ENCODE assay signal across 8 mouse cellular contexts in the genomic region with DNA sequence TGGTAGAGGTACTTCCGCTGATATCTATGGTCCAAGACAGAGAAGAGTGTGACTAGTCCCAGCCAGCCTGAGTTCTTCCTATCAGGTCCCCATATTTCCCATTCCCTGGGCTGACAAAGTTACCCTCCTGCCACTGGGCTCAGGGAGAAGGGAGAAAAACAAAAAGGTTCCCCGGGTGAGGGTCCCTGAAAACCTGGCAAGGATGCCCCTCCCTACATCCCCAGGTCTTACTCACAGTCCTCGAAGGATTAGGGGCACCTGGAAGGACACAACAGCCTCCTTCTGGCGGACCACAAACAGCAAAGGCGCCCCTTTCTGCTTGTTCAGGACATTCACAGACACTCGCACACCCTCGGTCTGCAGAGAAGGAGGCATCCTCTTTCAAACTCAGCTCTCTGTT. TPM values are rescaled to one million over a fixed set of nuclear protein-coding genes. Genes with fewer than 3 reads are reported as not detected.
DNase-seq lines count a peak whose midpoint lies in the region; ATAC-seq and TF ChIP-seq lines count a peak whose summit lies in the region.

No protein-coding gene starts in this region.

- peaks cover 6% of the 10 kb centered on the region; the same call in 1 of the 2 replicates for H3K79me2 ChIP-seq in CH12.LX (replicated peaks; ENCODE audit: control insufficient read depth, extremely low read depth, insufficient read depth, poor library complexity, severe bottlenecking)

- 0 out of 2 replicates have a peak overlapping the region, but pooled peaks have one; percentile 86 for H3K4me3 ChIP-seq in hindbrain, embryonic 13.5 days
- H3K4me3 ChIP-seq in hindbrain, embryonic 12.5 days, result no peak overlapping the region
- H3K4me3 ChIP-seq in CH12.LX (replicated peaks in 1 of 3; ENCODE audit: low read depth in 2 of 3, low read length in 2 of 3, poor library complexity in 1 of 3), result peak overlapping the region in 2 of 3 experiments; percentile 90 to 94
- peak overlapping the region; percentile 92; the same call in 1 of the 2 replicates for H3K4me3 ChIP-seq in brown adipose tissue, adult 24 weeks (ENCODE audit: insufficient read depth, low read depth, low read length)
- peak overlapping the region; percentile 82; the same call in 1 of the 2 replicates for H3K4me3 ChIP-seq in limb, embryonic 13.5 days
- no peak overlapping the region; the same call in 1 of the 2 replicates for H3K4me3 ChIP-seq in left cerebral cortex, adult 2 months

- WGBS in hindbrain, embryonic 13.5 days, result 85% methylated on average over 7 of the region's 7 CpGs
- 88% methylated on average over 7 of the region's 7 CpGs for WGBS in hindbrain, embryonic 12.5 days
- 85% methylated on average over 7 of the region's 7 CpGs for WGBS in limb, embryonic 13.5 days

- in situ Hi-C loops in CH12.LX (cut with MboI; ENCODE audit: low pct_ligation_motif_present, low pct_unique_long_range_greater_than_20kb, low sequenced_read_pairs), result no loop called here

- no peak for TF ChIP-seq RAD21 in CH12.LX (IDR thresholded peaks at IDR 0.05; ENCODE audit: low read depth, low read length)

- no peak for TF ChIP-seq POLR2A in CH12.LX (IDR thresholded peaks at IDR 0.05; ENCODE audit: low read depth, low read length)

- intact Hi-C loops in left cerebral cortex, adult 2 months (cut with DNase I), result no loop called here

- dilution Hi-C loops in CH12.LX (cut with MboI; ENCODE audit: extremely low pct_ligation_motif_present, extremely low pct_unique_long_range_greater_than_20kb, low sequenced_read_pairs), result no loop called here

- peak overlapping the region; percentile 97 for H3K4me2 ChIP-seq in hindbrain, embryonic 13.5 days
- H3K4me2 ChIP-seq in hindbrain, embryonic 12.5 days (replicated peaks), result no peak overlapping the region
- H3K4me2 ChIP-seq in CH12.LX (ENCODE audit: insufficient read depth, low read depth, poor library complexity, severe bottlenecking), result no peak overlapping the region
- H3K4me2 ChIP-seq in limb, embryonic 13.5 days (replicated peaks), result peak overlapping the region; percentile 91

- no peak for ATAC-seq in hindbrain, embryonic 13.5 days (ENCODE audit: low FRiP score)
- no peak for ATAC-seq in hindbrain, embryonic 12.5 days (ENCODE audit: low FRiP score)
- ATAC-seq in limb, embryonic 13.5 days (ENCODE audit: low FRiP score, low read depth), result no peak

- no peak for DNase-seq in CH12.LX (ENCODE audit: extremely low read depth)
- no peak for DNase-seq in cerebellum, postnatal 10 days
- DNase-seq in thymus, adult 18-20 months, result no peak
- no peak for DNase-seq in left cerebral cortex, adult 2 months (ENCODE audit: extremely low spot score in 1 of 2, low spot score in 2 of 2)

- peaks cover 36% of the 10 kb centered on the region for H3K4me1 ChIP-seq in hindbrain, embryonic 13.5 days (replicated peaks)
- H3K4me1 ChIP-seq in hindbrain, embryonic 12.5 days, result peaks cover 31% of the 10 kb centered on the region
- peaks cover 6 to 27% of the 10 kb centered on the region in 2 experiments; a peak in 3 of 4 replicates for H3K4me1 ChIP-seq in CH12.LX (ENCODE audit: control insufficient read depth in 1 of 2, insufficient read depth in 2 of 2)
- peaks cover 6% of the 10 kb centered on the region for H3K4me1 ChIP-seq in brown adipose tissue, adult 24 weeks (ENCODE audit: control insufficient read depth, insufficient read depth, insufficient read length, low read length)
- H3K4me1 ChIP-seq in limb, embryonic 13.5 days, result peaks cover 24% of the 10 kb centered on the region

- H3K27me3 ChIP-seq in hindbrain, embryonic 13.5 days, result no peaks in the 10 kb centered on the region
- no peaks in the 10 kb centered on the region for H3K27me3 ChIP-seq in hindbrain, embryonic 12.5 days
- no peaks in the 10 kb centered on the region for H3K27me3 ChIP-seq in CH12.LX (replicated peaks)
- H3K27me3 ChIP-seq in limb, embryonic 13.5 days, result no peaks in the 10 kb centered on the region

- H3K36me3 ChIP-seq in hindbrain, embryonic 13.5 days, result peaks cover 41% of the 10 kb centered on the region
- H3K36me3 ChIP-seq in hindbrain, embryonic 12.5 days, result peaks cover 38% of the 10 kb centered on the region
- H3K36me3 ChIP-seq in CH12.LX (replicated peaks in 1 of 2; ENCODE audit: control insufficient read depth in 1 of 2, insufficient read depth in 1 of 2, low read length in 1 of 2), result peaks cover 32 to 54% of the 10 kb centered on the region in 2 experiments
- H3K36me3 ChIP-seq in limb, embryonic 13.5 days, result peaks cover 47% of the 10 kb centered on the region

- peak overlapping the region; percentile 95 for H3K9ac ChIP-seq in hindbrain, embryonic 13.5 days
- H3K9ac ChIP-seq in hindbrain, embryonic 12.5 days, result no peak overlapping the region
- 0 out of 2 replicates have a peak overlapping the region, but pooled peaks have one; percentile 98 for H3K9ac ChIP-seq in CH12.LX (ENCODE audit: insufficient read depth, low read depth)
- H3K9ac ChIP-seq in limb, embryonic 13.5 days, result peak overlapping the region; percentile 93

- H3K9me3 ChIP-seq in hindbrain, embryonic 13.5 days, result no peaks in the 10 kb centered on the region
- no peaks in the 10 kb centered on the region for H3K9me3 ChIP-seq in hindbrain, embryonic 12.5 days (replicated peaks)
- H3K9me3 ChIP-seq in CH12.LX (replicated peaks; ENCODE audit: low read length), result no peaks in the 10 kb centered on the region
- no peaks in the 10 kb centered on the region for H3K9me3 ChIP-seq in limb, embryonic 13.5 days

- TF ChIP-seq CTCF in CH12.LX (conservative IDR thresholded peaks at IDR 0.05 in 1 of 2, IDR thresholded peaks at IDR 0.05 in 1 of 2; ENCODE audit: low read depth in 2 of 2, low read length in 2 of 2), result no peak
- no peak for TF ChIP-seq CTCF in left cerebral cortex, adult 2 months (IDR thresholded peaks at IDR 0.05)

- TF ChIP-seq EP300 in CH12.LX (IDR thresholded peaks at IDR 0.05; ENCODE audit: low read length), result no peak

- H3K27ac ChIP-seq in hindbrain, embryonic 13.5 days, result no peak overlapping the region
- no peak overlapping the region for H3K27ac ChIP-seq in hindbrain, embryonic 12.5 days
- no peak overlapping the region for H3K27ac ChIP-seq in CH12.LX (ENCODE audit: insufficient read depth, low read depth)
- no peak overlapping the region for H3K27ac ChIP-seq in brown adipose tissue, adult 24 weeks (replicated peaks; ENCODE audit: low read depth, low read length)
- no peak overlapping the region for H3K27ac ChIP-seq in limb, embryonic 13.5 days
- no peak overlapping the region for H3K27ac ChIP-seq in left cerebral cortex, adult 2 months

RNA-seq across cellular contexts. Expression of gene Sidt2, which starts 2.2 kb away (rescaled TPM):
- 36.6 and 37.6 TPM in 2 replicates for polyA plus RNA-seq in hindbrain, embryonic 13.5 days (2015; fragmentation: Nextera tagmentation; extraction: Ambion mirVana)
- polyA plus RNA-seq in hindbrain, embryonic 12.5 days (2016; fragmentation: Nextera tagmentation; extraction: Ambion mirVana), result 43.2 and 46.4 TPM in 2 replicates
- 41.0 and 47.8 TPM in 2 replicates for total RNA-seq in CH12.LX (2012; rRNA removed)
- total RNA-seq in CH12.LX (2014; rRNA removed), result 36.4 and 38.9 TPM in 2 replicates
- 110 and 143 TPM in 2 replicates for polyA plus RNA-seq in CH12.LX (2012; ENCODE audit: insufficient read length, low read depth)
- 19.6 and 42.1 TPM in 2 replicates for polyA plus RNA-seq in brown adipose tissue, adult 24 weeks (2012; ENCODE audit: insufficient read depth, insufficient read length, missing spikeins)
- polyA plus RNA-seq in limb, embryonic 13.5 days (2015; fragmentation: Nextera tagmentation; extraction: Ambion mirVana), result 40.0 and 40.2 TPM in 2 replicates
- total RNA-seq in left cerebral cortex, adult 2 months (2021), result 10 to 100 TPM; 86.7 to 86.9 TPM

RNA-seq across cellular contexts. Expression of gene Tagln, which starts 17.0 kb away (rescaled TPM):
- 7.9 and 8.6 TPM in 2 replicates for polyA plus RNA-seq in hindbrain, embryonic 13.5 days (2015; fragmentation: Nextera tagmentation; extraction: Ambion mirVana)
- polyA plus RNA-seq in hindbrain, embryonic 12.5 days (2016; fragmentation: Nextera tagmentation; extraction: Ambion mirVana), result 19.2 and 23.0 TPM in 2 replicates
- 0.46 and 0.59 TPM in 2 replicates for total RNA-seq in CH12.LX (2012; rRNA removed)
- total RNA-seq in CH12.LX (2014; rRNA removed), result 0.28 TPM in 1 of 2 replicates, not detected in the other
- polyA plus RNA-seq in CH12.LX (2012; ENCODE audit: insufficient read length, low read depth), result 1.6 and 2.3 TPM in 2 replicates
- polyA plus RNA-seq in brown adipose tissue, adult 24 weeks (2012; ENCODE audit: insufficient read depth, insufficient read length, missing spikeins), result 17.2 and 26.0 TPM in 2 replicates
- 17.3 and 19.1 TPM in 2 replicates for polyA plus RNA-seq in limb, embryonic 13.5 days (2015; fragmentation: Nextera tagmentation; extraction: Ambion mirVana)
- total RNA-seq in left cerebral cortex, adult 2 months (2021), result 10 to 100 TPM in 1 of 2 experiments, 1 to 10 TPM in 1; 9.6 to 11.8 TPM

RNA-seq across cellular contexts. Expression of gene Rnf214, which starts 46.2 kb away (rescaled TPM):
- polyA plus RNA-seq in hindbrain, embryonic 13.5 days (2015; fragmentation: Nextera tagmentation; extraction: Ambion mirVana), result 106 and 110 TPM in 2 replicates
- 93.2 and 95.3 TPM in 2 replicates for polyA plus RNA-seq in hindbrain, embryonic 12.5 days (2016; fragmentation: Nextera tagmentation; extraction: Ambion mirVana)
- total RNA-seq in CH12.LX (2012; rRNA removed) (9.4 and 9.7 TPM in 2 replicates), CH12.LX (2014; rRNA removed) (4.4 and 5.3 TPM in 2 replicates)
- 16.1 and 19.4 TPM in 2 replicates for polyA plus RNA-seq in CH12.LX (2012; ENCODE audit: insufficient read length, low read depth)
- 20.6 and 23.0 TPM in 2 replicates for polyA plus RNA-seq in brown adipose tissue, adult 24 weeks (2012; ENCODE audit: insufficient read depth, insufficient read length, missing spikeins)
- polyA plus RNA-seq in limb, embryonic 13.5 days (2015; fragmentation: Nextera tagmentation; extraction: Ambion mirVana), result 66.7 and 70.6 TPM in 2 replicates
- 10 to 100 TPM; 83.1 to 84.3 TPM for total RNA-seq in left cerebral cortex, adult 2 months (2021)

RNA-seq across cellular contexts. Expression of gene Pcsk7, which starts 46.6 kb away (rescaled TPM):
- 24.0 and 28.8 TPM in 2 replicates for polyA plus RNA-seq in hindbrain, embryonic 13.5 days (2015; fragmentation: Nextera tagmentation; extraction: Ambion mirVana)
- 27.1 and 30.6 TPM in 2 replicates for polyA plus RNA-seq in hindbrain, embryonic 12.5 days (2016; fragmentation: Nextera tagmentation; extraction: Ambion mirVana)
- total RNA-seq in CH12.LX (2012; rRNA removed) (18.5 and 21.2 TPM in 2 replicates), CH12.LX (2014; rRNA removed) (16.5 and 20.9 TPM in 2 replicates)
- polyA plus RNA-seq in CH12.LX (2012; ENCODE audit: insufficient read length, low read depth), result 15.5 and 17.9 TPM in 2 replicates
- polyA plus RNA-seq in brown adipose tissue, adult 24 weeks (2012; ENCODE audit: insufficient read depth, insufficient read length, missing spikeins), result 9.5 and 11.6 TPM in 2 replicates
- polyA plus RNA-seq in limb, embryonic 13.5 days (2015; fragmentation: Nextera tagmentation; extraction: Ambion mirVana), result 21.8 and 23.5 TPM in 2 replicates
- 10 to 100 TPM; 26.2 to 30.7 TPM for total RNA-seq in left cerebral cortex, adult 2 months (2021)

RNA-seq across cellular contexts. Expression of gene Pafah1b2, which starts 59.6 kb away (rescaled TPM):
- polyA plus RNA-seq in hindbrain, embryonic 13.5 days (2015; fragmentation: Nextera tagmentation; extraction: Ambion mirVana), result 301 and 314 TPM in 2 replicates
- polyA plus RNA-seq in hindbrain, embryonic 12.5 days (2016; fragmentation: Nextera tagmentation; extraction: Ambion mirVana), result 290 and 303 TPM in 2 replicates
- total RNA-seq in CH12.LX (2012; rRNA removed) (94.8 and 117 TPM in 2 replicates), CH12.LX (2014; rRNA removed) (109 and 125 TPM in 2 replicates)
- 122 and 130 TPM in 2 replicates for polyA plus RNA-seq in CH12.LX (2012; ENCODE audit: insufficient read length, low read depth)
- polyA plus RNA-seq in brown adipose tissue, adult 24 weeks (2012; ENCODE audit: insufficient read depth, insufficient read length, missing spikeins), result 27.8 and 43.8 TPM in 2 replicates
- 201 and 218 TPM in 2 replicates for polyA plus RNA-seq in limb, embryonic 13.5 days (2015; fragmentation: Nextera tagmentation; extraction: Ambion mirVana)
- total RNA-seq in left cerebral cortex, adult 2 months (2021), result 100 to 1,000 TPM; 193 to 215 TPM

Comparison
In these comparisons a context has a peak if more than half of its experiments do, and no peak if none do; other contexts are left out.
1. H3K4me2 ChIP-seq: peak in hindbrain, embryonic 13.5 days (single experiment) and limb, embryonic 13.5 days (single experiment); none in hindbrain, embryonic 12.5 days (single experiment) and CH12.LX (single experiment).
2. H3K4me3 ChIP-seq: peak in hindbrain, embryonic 13.5 days (single experiment), CH12.LX (2 of 3), brown adipose tissue, adult 24 weeks (single experiment) and limb, embryonic 13.5 days (single experiment); none in hindbrain, embryonic 12.5 days (single experiment) and left cerebral cortex, adult 2 months (single experiment).